Mouse (Mus musculus): ENCODE results near the gene Areg.

Gene Areg

DNA sequence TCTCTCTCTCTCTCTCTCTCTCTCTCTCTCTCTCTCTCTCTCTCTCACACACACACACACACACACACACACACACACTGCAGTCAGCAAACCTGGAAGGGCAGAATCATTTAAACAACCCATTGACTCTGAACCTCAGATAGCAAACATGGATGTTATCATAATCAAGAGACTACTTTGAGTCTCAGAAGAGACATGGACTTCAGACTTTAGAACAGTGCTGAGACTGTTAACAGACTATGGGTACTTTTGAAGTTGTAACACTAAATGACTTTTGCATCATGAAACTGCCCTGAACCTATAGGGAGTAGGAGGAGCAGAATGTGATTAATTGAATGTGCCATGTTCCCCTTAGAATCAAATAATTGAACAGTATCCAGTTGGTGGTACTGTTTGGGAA lies 37.0 kb downstream of the Areg start:
- DNase-seq = no peak

DNA sequence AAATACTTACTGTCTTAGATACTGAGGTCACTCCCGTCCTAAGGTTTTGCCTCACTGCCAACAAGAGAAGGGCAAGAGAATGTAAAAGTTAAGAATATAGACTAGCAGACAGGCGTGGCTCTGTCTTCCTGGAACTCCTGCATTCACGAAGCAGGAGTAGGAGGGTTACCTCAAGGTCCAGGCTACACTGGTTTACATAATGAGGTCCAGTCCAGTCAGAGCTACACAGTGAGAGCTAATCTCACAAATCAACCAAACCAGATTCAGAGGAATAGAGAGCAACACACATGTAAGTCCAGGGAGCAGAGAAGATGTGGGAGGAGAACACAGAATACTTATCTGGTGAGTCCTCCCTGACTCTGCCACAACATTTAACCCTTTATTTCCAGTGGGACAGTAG lies 55.2 kb downstream of the Areg start:
- no peak for DNase-seq
